Comparison of ENCODE assay signal across 13 mouse cellular contexts in genomic region chr4:135571037-135571550, GRCm38 (mm10). TPM values are rescaled to one million over a fixed set of nuclear protein-coding genes. Genes with fewer than 3 reads are reported as not detected.
DNase-seq lines count a peak whose midpoint lies in the region; ATAC-seq and TF ChIP-seq lines count a peak whose summit lies in the region.
"Had no signal": no experiment of that assay in that cellular context is flagged by ENCODE, and none has a peak within 500 bp of the region (broad histone marks: within the 10 kb centered on the region; RNA-seq: fewer than 3 reads in every experiment).

No protein-coding gene starts in this region.

- 46% methylated on average over 6 of the region's 6 CpGs for WGBS in heart, embryonic 13.5 days
- 59% methylated on average over 6 of the region's 6 CpGs for WGBS in lung, adult 2 months
- WGBS in embryonic facial prominence, embryonic 13.5 days: 37% methylated on average over 6 of the region's 6 CpGs
- WGBS in limb, embryonic 15.5 days: 19% methylated on average over 6 of the region's 6 CpGs

- H3K9me3 ChIP-seq in heart, embryonic 13.5 days: no peaks in the 10 kb centered on the region
- H3K9me3 ChIP-seq in embryonic facial prominence, embryonic 13.5 days: no peaks in the 10 kb centered on the region
- H3K9me3 ChIP-seq in limb, embryonic 15.5 days: no peaks in the 10 kb centered on the region
- H3K9me3 ChIP-seq: megakaryocyte, embryonic 14.5 days had no signal

- no peak for ATAC-seq in heart, embryonic 13.5 days (ENCODE audit: extremely low read depth, insufficient number of reproducible peaks, low FRiP score, low TSS enrichment)
- ATAC-seq in embryonic facial prominence, embryonic 13.5 days (ENCODE audit: insufficient number of reproducible peaks, insufficient read depth, low FRiP score, low TSS enrichment, low read depth): no peak
- no peak for ATAC-seq in limb, embryonic 15.5 days (ENCODE audit: insufficient number of reproducible peaks, low FRiP score, low TSS enrichment, low read depth)

- H3K36me3 ChIP-seq in heart, embryonic 13.5 days: no peaks in the 10 kb centered on the region
- H3K36me3 ChIP-seq in embryonic facial prominence, embryonic 13.5 days: no peaks in the 10 kb centered on the region
- no peaks in the 10 kb centered on the region for H3K36me3 ChIP-seq in limb, embryonic 15.5 days

- intact Hi-C loops in heart, postnatal 25 days (cut with DNase I): loop anchor here (5.0 kb wide), 1 partner anchor 54 kb away; no protein-coding TSS in a partner anchor
- intact Hi-C loops in left cerebral cortex, postnatal 14 days (cut with DNase I): no loop called here

- H3K4me1 ChIP-seq in heart, embryonic 13.5 days: peaks cover 81% of the 10 kb centered on the region
- H3K4me1 ChIP-seq in lung, adult 2 months (ENCODE audit: control insufficient read depth, insufficient read depth, low read length): peaks cover 16% of the 10 kb centered on the region
- H3K4me1 ChIP-seq in embryonic facial prominence, embryonic 13.5 days: peaks cover 77% of the 10 kb centered on the region
- peaks cover 75% of the 10 kb centered on the region for H3K4me1 ChIP-seq in limb, embryonic 15.5 days

- no peak for TF ChIP-seq CTCF in lung, adult 2 months (IDR thresholded peaks at IDR 0.05; ENCODE audit: insufficient read depth, low read length)

- TF ChIP-seq POLR2A in lung, adult 2 months (IDR thresholded peaks at IDR 0.05; ENCODE audit: borderline replicate concordance, extremely low read depth, low read depth, low read length): no peak

- H3K9ac ChIP-seq in heart, embryonic 13.5 days: peak overlapping the region; percentile 77
- H3K9ac ChIP-seq in embryonic facial prominence, embryonic 13.5 days: peak overlapping the region; percentile 40
- H3K9ac ChIP-seq in limb, embryonic 15.5 days: peak overlapping the region; percentile 3; the same call in 1 of the 2 replicates

- peaks cover 64% of the 10 kb centered on the region for H3K27me3 ChIP-seq in heart, embryonic 13.5 days (replicated peaks)
- peaks cover 86% of the 10 kb centered on the region for H3K27me3 ChIP-seq in embryonic facial prominence, embryonic 13.5 days
- peaks cover 64% of the 10 kb centered on the region for H3K27me3 ChIP-seq in limb, embryonic 15.5 days

- H3K27ac ChIP-seq in heart, embryonic 13.5 days (replicated peaks): peak overlapping the region; percentile 83
- peak overlapping the region; percentile 51 for H3K27ac ChIP-seq in embryonic facial prominence, embryonic 13.5 days
- H3K27ac ChIP-seq in limb, embryonic 15.5 days: peak overlapping the region; percentile 65

- peak overlapping the region; percentile 50 for H3K4me3 ChIP-seq in heart, embryonic 13.5 days
- no peak overlapping the region for H3K4me3 ChIP-seq in lung, adult 2 months (replicated peaks; ENCODE audit: extremely low read depth, low read depth, low read length)
- H3K4me3 ChIP-seq in embryonic facial prominence, embryonic 13.5 days: peak overlapping the region; percentile 37
- peak overlapping the region; percentile 33 for H3K4me3 ChIP-seq in limb, embryonic 15.5 days

- DNase-seq in heart, postnatal 25 days (ENCODE audit: low spot score): no peak
- DNase-seq in lung, postnatal 36 days: peak; percentile 38
- DNase-seq in lung, adult 2 months: no peak
- DNase-seq in c-Kit-positive CD71-positive TER-119-positive erythroid progenitor cells, embryonic 14.5 days (ENCODE audit: low spot score): no peak
- no peak for DNase-seq in left cerebral cortex, postnatal 14 days (ENCODE audit: low spot score in 2 of 2)
- DNase-seq: cerebellum, adult 9-11 months; kidney, postnatal 10 days; retina, postnatal 1 day had no signal

- peak overlapping the region; percentile 70 for H3K4me2 ChIP-seq in heart, embryonic 13.5 days
- peak overlapping the region; percentile 62 for H3K4me2 ChIP-seq in embryonic facial prominence, embryonic 13.5 days
- peak overlapping the region; percentile 49 for H3K4me2 ChIP-seq in limb, embryonic 15.5 days

RNA-seq across cellular contexts. Expression of gene Grhl3, which starts 2.3 kb away (rescaled TPM):
- polyA plus RNA-seq in heart, embryonic 13.5 days (2015; fragmentation: Nextera tagmentation; extraction: Ambion mirVana): 4.4 and 4.8 TPM in 2 replicates
- under 1 TPM in 1 of 2 experiments, not detected in 1; 0.11 TPM for total RNA-seq in heart, postnatal 25 days (2021)
- polyA plus RNA-seq in lung, adult 2 months (2012; rRNA removed): 0.11 and 6.3 TPM in 2 replicates
- 25.3 and 26.0 TPM in 2 replicates for polyA plus RNA-seq in embryonic facial prominence, embryonic 13.5 days (2015; fragmentation: Nextera tagmentation; extraction: Ambion mirVana)
- 56.8 and 59.4 TPM in 2 replicates for polyA plus RNA-seq in limb, embryonic 15.5 days (2015; fragmentation: Nextera tagmentation; extraction: Ambion mirVana)
- 1 to 10 TPM in 1 of 2 experiments, under 1 TPM in 1; 0.95 to 1.4 TPM for total RNA-seq in left cerebral cortex, postnatal 14 days (2021)
- total RNA-seq: heart, adult 18-20 months had no signal

Comparison
In these comparisons a context has a peak if more than half of its experiments do, and no peak if none do; other contexts are left out.
1. H3K9ac ChIP-seq: peak in every context shown above with its lines; median percentile 77 in heart, embryonic 13.5 days; 40 in embryonic facial prominence, embryonic 13.5 days; 3 in limb, embryonic 15.5 days.